Mouse (Mus musculus): Measurements from ENCODE around the gene Rap1gap2. TPM values are rescaled to one million over a fixed set of nuclear protein-coding genes. Genes with fewer than 3 reads are reported as not detected.
"Not testable (repeated sequence)": the region's sequence is repeated elsewhere in the genome, so short reads cannot be mapped to it uniquely, and the experiment has no call there.

Gene Rap1gap2
- polyA plus RNA-seq, 1 experiment from 2014 or later = 1.4 TPM

- peaks cover 88% of the 10 kb centered on the region for H3K27me3 ChIP-seq (replicated peaks)
- H3K36me3 ChIP-seq = no peaks in the 10 kb centered on the region
- WGBS (ENCODE audit: insufficient replicate concordance) = 51% methylated on average over 5 of the region's 5 CpGs
Observed at GRCm38 (mm10) chr11:74586401-74586800, 24.3 kb downstream of the Rap1gap2 start.

GRCm38 (mm10) chr11:74584946-74585723, 25.6 kb downstream of the Rap1gap2 start:
- Histone ChIP-seq H3K36me3 (no peaks in the 10 kb centered on the region), H3K4me1 (peaks cover 22% of the 10 kb centered on the region), H3K4me2 (no peak overlapping the region), H3K4me3 (no peak overlapping the region), H3K27ac (no peak overlapping the region), H3K9me3 (replicated peaks) (no peaks in the 10 kb centered on the region), H3K9ac (no peak overlapping the region), H3K27me3 (replicated peaks) (peaks cover 76% of the 10 kb centered on the region)
- no peak for ATAC-seq
- WGBS (ENCODE audit: insufficient replicate concordance) = 61% methylated on average over 10 of the region's 10 CpGs

More at GRCm38 (mm10) chr11:74586401-74586800, 24.3 kb downstream of the Rap1gap2 start:
- H3K9me3 ChIP-seq (replicated peaks) = no peaks in the 10 kb centered on the region
- H3K9ac ChIP-seq = no peak overlapping the region
- no peak overlapping the region for H3K4me2 ChIP-seq
- no peak overlapping the region for H3K27ac ChIP-seq
- peaks cover 23% of the 10 kb centered on the region for H3K4me1 ChIP-seq
- no peak overlapping the region for H3K4me3 ChIP-seq
- ATAC-seq = no peak

- Histone ChIP-seq H3K4me2 (no peak overlapping the region), H3K27ac (no peak overlapping the region), H3K36me3 (no peaks in the 10 kb centered on the region), H3K9ac (no peak overlapping the region), H3K27me3 (replicated peaks) (peaks cover 63% of the 10 kb centered on the region), H3K4me3 (no peak overlapping the region), H3K4me1 (peaks cover 25% of the 10 kb centered on the region), H3K9me3 (replicated peaks) (no peaks in the 10 kb centered on the region)
- whole genome bisulfite sequencing (ENCODE audit: insufficient replicate concordance) = 47% methylated on average over 7 of the region's 7 CpGs
- ATAC-seq = peak; percentile 68
Observed at GRCm38 (mm10) chr11:74583824-74584349, 26.8 kb downstream of the Rap1gap2 start.

GRCm38 (mm10) chr11:74582464-74582863, 28.3 kb downstream of the Rap1gap2 start:
- Histone ChIP-seq H3K4me1 (peaks cover 37% of the 10 kb centered on the region), H3K27ac (no peak overlapping the region), H3K4me2 (no peak overlapping the region), H3K27me3 (replicated peaks) (peaks cover 49% of the 10 kb centered on the region), H3K36me3 (no peaks in the 10 kb centered on the region), H3K9me3 (replicated peaks) (no peaks in the 10 kb centered on the region), H3K4me3 (no peak overlapping the region), H3K9ac (no peak overlapping the region)
- 66% methylated on average over 3 of the region's 3 CpGs for WGBS (ENCODE audit: insufficient replicate concordance)
- no peak for ATAC-seq

- H3K4me3 ChIP-seq; H3K4me2 ChIP-seq; ATAC-seq; H3K27ac ChIP-seq; H3K9me3 ChIP-seq (replicated peaks); H3K9ac ChIP-seq; H3K36me3 ChIP-seq: not testable (repeated sequence)
- WGBS (ENCODE audit: insufficient replicate concordance) = 25% methylated on average over 4 of the region's 4 CpGs
- H3K4me1 ChIP-seq = peaks cover 49% of the 10 kb centered on the region
- H3K27me3 ChIP-seq (replicated peaks) = peaks cover 39% of the 10 kb centered on the region
Observed at GRCm38 (mm10) chr11:74581333-74581732, 29.4 kb downstream of the Rap1gap2 start.

- Histone ChIP-seq H3K9ac (peak overlapping the region; percentile 61), H3K4me2 (peak overlapping the region; percentile 63), H3K27ac (peak overlapping the region; percentile 99), H3K36me3 (no peaks in the 10 kb centered on the region), H3K9me3 (replicated peaks) (no peaks in the 10 kb centered on the region), H3K4me1 (peaks cover 74% of the 10 kb centered on the region), H3K27me3 (replicated peaks) (no peaks in the 10 kb centered on the region), H3K4me3 (no peak overlapping the region)
- WGBS (ENCODE audit: insufficient replicate concordance) = 12% methylated on average over 3 of the region's 3 CpGs
- peak; percentile 86 for ATAC-seq
Observed at GRCm38 (mm10) chr11:74577068-74577467, 33.6 kb downstream of the Rap1gap2 start.

- H3K27me3 ChIP-seq (replicated peaks) = no peaks in the 10 kb centered on the region
- peak overlapping the region; percentile 63 for H3K4me2 ChIP-seq
- H3K9me3 ChIP-seq (replicated peaks) = no peaks in the 10 kb centered on the region
- peaks cover 85% of the 10 kb centered on the region for H3K4me1 ChIP-seq
- no peaks in the 10 kb centered on the region for H3K36me3 ChIP-seq
- H3K4me3 ChIP-seq = no peak overlapping the region
- H3K9ac ChIP-seq = peak overlapping the region; percentile 61
- 46% methylated on average over 3 of the region's 3 CpGs for WGBS (ENCODE audit: insufficient replicate concordance)
- H3K27ac ChIP-seq = peak overlapping the region; percentile 99
- ATAC-seq = peak; percentile 30; the same call in 1 of the 2 replicates
Observed at GRCm38 (mm10) chr11:74575940-74576339, 34.8 kb downstream of the Rap1gap2 start.

- WGBS (ENCODE audit: insufficient replicate concordance) = 45% methylated on average over 4 of the region's 4 CpGs
- Histone ChIP-seq H3K4me1 (peaks cover 92% of the 10 kb centered on the region), H3K4me2 (peak overlapping the region; percentile 63), H3K27me3 (replicated peaks) (no peaks in the 10 kb centered on the region), H3K36me3 (no peaks in the 10 kb centered on the region), H3K9me3 (replicated peaks) (no peaks in the 10 kb centered on the region), H3K27ac (peak overlapping the region; percentile 99), H3K4me3 (no peak overlapping the region), H3K9ac (peak overlapping the region; percentile 61)
- ATAC-seq = peak; percentile 48
Observed at GRCm38 (mm10) chr11:74574768-74575434, 35.8 kb downstream of the Rap1gap2 start.

- peak; percentile 82 for ATAC-seq
- peak overlapping the region; percentile 71 for H3K9ac ChIP-seq
- H3K4me2 ChIP-seq = peak overlapping the region; percentile 73
- no peaks in the 10 kb centered on the region for H3K36me3 ChIP-seq
- no peaks in the 10 kb centered on the region for H3K27me3 ChIP-seq (replicated peaks)
- 35% methylated on average over 6 of the region's 6 CpGs for WGBS (ENCODE audit: insufficient replicate concordance)
- no peaks in the 10 kb centered on the region for H3K9me3 ChIP-seq (replicated peaks)
- H3K4me3 ChIP-seq = peak overlapping the region; percentile 42
- peaks cover 89% of the 10 kb centered on the region for H3K4me1 ChIP-seq
- H3K27ac ChIP-seq = peak overlapping the region; percentile 99
Observed at GRCm38 (mm10) chr11:74572459-74573061, 38.2 kb downstream of the Rap1gap2 start.

- no peak overlapping the region for H3K27ac ChIP-seq
- no peaks in the 10 kb centered on the region for H3K9me3 ChIP-seq (replicated peaks)
- no peaks in the 10 kb centered on the region for H3K36me3 ChIP-seq
- peaks cover 66% of the 10 kb centered on the region for H3K4me1 ChIP-seq
- ATAC-seq = no peak
- H3K27me3 ChIP-seq (replicated peaks) = no peaks in the 10 kb centered on the region
- no peak overlapping the region for H3K9ac ChIP-seq
- H3K4me3 ChIP-seq = no peak overlapping the region
- no peak overlapping the region for H3K4me2 ChIP-seq
- WGBS (ENCODE audit: insufficient replicate concordance) = 72% methylated on average over 6 of the region's 6 CpGs
Observed at GRCm38 (mm10) chr11:74569735-74570134, 41.0 kb downstream of the Rap1gap2 start.

GRCm38 (mm10) chr11:74568463-74568862, 42.3 kb downstream of the Rap1gap2 start:
- Histone ChIP-seq H3K36me3 (no peaks in the 10 kb centered on the region), H3K27ac (no peak overlapping the region), H3K9me3 (replicated peaks) (no peaks in the 10 kb centered on the region), H3K4me1 (peaks cover 53% of the 10 kb centered on the region), H3K27me3 (replicated peaks) (no peaks in the 10 kb centered on the region), H3K4me3 (no peak overlapping the region), H3K9ac (no peak overlapping the region), H3K4me2 (no peak overlapping the region)
- WGBS (ENCODE audit: insufficient replicate concordance) = 69% methylated on average over 5 of the region's 5 CpGs
- no peak for ATAC-seq

GRCm38 (mm10) chr11:74568004-74568403, 42.7 kb downstream of the Rap1gap2 start:
- H3K4me3 ChIP-seq = no peak overlapping the region
- WGBS (ENCODE audit: insufficient replicate concordance) = 70% methylated on average over 3 of the region's 3 CpGs
- H3K27me3 ChIP-seq (replicated peaks) = no peaks in the 10 kb centered on the region
- no peaks in the 10 kb centered on the region for H3K36me3 ChIP-seq
- no peak for ATAC-seq
- no peaks in the 10 kb centered on the region for H3K9me3 ChIP-seq (replicated peaks)
- H3K4me2 ChIP-seq = no peak overlapping the region
- no peak overlapping the region for H3K27ac ChIP-seq
- H3K4me1 ChIP-seq = peaks cover 49% of the 10 kb centered on the region
- no peak overlapping the region for H3K9ac ChIP-seq
